Mouse (Mus musculus) ZHBTc4 (cell line): Measurements from ENCODE around the gene Tmem229a.

Experiments used
- DNase-seq: peaks from one replicate; pipeline ENCODE4 v3.0.0-alpha.2; 2011; ENCODE audit warnings: low read depth, low spot score

The Tmem229a gene

DNA sequence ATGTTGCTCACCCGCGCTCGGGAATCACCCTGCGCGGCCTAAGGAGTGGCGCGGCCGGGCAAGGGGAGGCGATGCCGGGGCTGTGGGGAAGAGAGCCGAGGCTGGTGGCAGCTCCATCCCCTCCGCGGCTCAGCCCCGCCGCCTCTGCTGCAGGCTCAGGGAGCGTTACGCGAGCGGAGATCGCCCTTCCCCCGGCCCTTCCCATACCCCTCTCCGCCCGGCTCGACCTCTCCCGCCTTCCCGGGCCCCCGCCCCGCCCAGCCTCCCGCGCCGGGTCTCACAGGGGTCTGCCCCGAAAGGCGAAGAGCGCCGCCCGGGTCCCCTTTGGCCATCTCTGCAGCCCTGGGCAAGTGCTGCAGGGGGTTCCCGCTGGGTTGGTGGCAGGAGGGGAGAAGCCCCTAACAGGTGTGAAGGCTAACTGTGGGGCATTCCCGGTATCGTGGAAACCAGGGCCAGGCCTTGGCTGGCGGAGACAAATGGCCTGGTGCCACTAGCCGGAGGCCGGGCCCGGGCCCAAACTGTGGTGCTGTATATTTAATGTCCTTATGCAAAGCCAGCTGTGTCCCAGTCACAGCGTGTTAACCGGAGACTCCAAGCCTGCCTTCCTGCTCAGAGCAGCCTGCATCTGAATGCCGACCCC lies at the start of gene Tmem229a:
Gene Tmem229a (minus strand): TSS at position 352 of the 640 bp plus-strand sequence.
- peak; percentile 86 for DNase-seq

DNA sequence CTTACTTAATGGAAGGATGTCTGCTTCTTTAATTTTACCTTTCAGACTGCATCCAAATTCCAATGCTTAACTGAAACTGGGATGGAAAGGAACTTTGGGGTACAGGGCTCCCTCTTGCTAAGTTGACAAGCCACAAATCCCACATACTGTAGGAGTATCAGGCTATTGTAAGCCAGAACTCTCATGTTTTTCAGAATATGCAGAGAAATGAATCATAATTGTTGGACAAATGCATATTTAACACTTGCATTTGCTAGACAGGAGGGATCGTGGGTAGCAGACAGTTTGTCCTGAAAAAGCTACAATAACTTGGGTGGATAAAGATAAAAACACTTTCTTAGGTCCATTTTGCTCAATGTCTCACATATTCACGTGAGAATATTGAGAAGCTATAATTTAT lies 37.7 kb upstream of the Tmem229a start:
- no peak for DNase-seq

- no peak for DNase-seq
These were observed 33.7 kb upstream of the Tmem229a start for GRCm38 (mm10) chr6:24989836-24990235.

DNA sequence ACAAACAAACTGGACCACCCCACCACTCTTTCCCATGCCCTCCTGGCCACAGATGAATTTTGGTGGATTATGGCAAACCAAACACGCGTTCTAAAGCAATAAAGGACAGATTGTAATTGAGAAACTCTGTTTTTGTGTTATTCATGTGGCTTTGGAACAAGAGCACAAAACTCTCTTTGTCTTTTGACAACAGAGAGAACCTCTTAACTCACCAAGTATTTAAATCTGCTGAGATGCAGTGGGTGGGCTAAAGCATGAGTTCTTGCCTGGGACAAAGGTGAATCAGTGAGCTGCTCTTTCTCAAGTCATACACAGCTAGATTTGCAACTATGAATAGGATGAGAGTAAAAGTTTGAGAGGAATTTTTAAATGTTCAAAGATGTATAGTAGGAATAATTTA lies 20.1 kb upstream of the Tmem229a start:
- DNase-seq, result no peak

DNA sequence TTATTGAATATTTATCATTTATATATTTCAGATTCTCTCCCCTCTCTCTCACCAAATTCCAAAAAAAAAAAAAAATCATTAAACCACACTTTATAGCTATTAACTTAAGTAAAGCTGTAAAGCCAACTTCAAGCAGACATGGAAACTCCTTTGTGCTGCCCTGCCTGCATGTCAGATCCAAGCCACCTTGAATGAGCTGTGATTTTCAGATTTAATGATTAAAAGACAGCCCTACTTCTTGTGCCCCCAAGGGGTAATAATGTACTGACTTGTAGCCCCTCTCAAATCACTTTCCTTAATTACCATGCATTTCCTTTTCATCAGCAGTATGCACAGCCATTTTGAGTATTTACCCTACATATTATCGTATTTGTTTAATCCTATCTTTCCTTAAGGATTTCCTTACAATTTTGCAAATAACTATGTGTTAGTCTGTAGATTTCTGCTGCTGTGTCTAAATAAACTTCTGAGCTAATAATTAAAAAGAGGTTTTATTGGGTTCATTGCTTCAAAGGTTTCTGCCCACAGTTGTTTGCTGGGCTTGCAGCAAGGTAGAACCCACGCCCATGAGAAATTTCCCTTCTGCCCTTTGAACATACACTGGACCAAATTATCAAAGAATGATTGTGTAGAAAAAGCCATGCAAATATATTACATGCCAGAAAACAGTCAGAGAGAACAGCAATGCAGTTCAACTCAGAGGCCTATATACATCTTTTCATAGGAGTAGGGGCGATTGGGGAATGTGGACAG lies 12.6 kb upstream of the Tmem229a start:
- DNase-seq, result no peak

DNA sequence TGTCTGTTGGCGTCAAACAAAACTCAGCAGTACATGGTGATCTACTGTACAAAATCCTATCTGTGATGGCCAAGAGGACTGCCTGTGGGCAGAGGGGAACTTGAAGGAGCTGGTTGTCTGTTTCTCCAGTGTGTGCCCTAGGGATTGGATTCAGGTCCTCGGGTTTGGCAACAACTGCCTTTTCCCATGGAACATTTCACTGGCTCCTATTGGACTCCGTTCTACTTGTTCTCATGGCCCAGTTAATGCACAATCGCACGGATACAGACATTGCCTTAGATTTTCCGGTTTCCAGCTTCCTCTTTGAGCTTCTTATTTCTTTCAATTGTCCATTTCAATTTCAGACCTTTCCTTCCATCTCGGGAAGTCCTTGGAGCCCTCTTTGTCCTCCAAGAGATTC lies 11.6 kb upstream of the Tmem229a start:
- no peak for DNase-seq

GRCm38 (mm10) chr6:24966010-24966682 lies 10.0 kb upstream of the Tmem229a start:
- no peak for DNase-seq

DNA sequence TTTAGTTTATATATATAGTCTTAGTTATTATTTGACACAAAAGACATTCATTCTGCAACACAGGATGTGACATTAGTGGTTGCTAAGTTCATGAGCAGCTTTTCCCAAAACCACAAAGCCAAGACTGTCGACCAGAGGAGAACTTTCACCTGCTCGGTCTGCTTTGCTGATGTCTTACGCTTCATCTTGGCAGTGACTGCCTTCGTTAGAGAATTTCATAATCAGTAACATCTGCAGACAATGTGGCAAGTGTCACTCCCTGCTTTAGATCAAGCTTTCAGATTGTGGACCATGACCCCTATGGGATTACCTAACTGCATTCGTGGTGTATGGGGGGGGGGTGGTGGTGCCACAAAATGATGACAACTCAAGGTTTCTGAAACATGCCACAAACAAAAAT lies 7.7 kb upstream of the Tmem229a start:
- no peak for DNase-seq

DNA sequence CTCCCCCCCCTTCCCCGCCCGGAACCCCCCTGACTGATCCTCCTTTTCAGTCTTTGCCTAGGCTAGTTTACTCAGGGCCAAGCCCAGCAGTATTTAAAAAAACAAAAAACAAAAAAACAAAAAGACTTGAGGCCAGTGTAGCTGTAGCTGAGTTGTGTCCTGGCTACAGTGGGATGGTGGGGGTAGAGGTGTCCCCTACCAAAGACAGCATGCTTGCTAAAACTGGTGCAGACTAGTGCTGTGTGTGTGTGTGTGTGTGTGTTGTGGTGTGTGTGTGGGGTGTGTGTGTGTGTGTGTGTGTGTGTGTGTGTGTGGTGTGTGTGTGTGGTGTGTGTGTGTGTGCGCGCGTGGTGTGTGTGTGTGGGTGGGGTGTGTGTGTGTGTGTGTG lies 483 bp upstream of the Tmem229a start:
- no peak for DNase-seq

DNA sequence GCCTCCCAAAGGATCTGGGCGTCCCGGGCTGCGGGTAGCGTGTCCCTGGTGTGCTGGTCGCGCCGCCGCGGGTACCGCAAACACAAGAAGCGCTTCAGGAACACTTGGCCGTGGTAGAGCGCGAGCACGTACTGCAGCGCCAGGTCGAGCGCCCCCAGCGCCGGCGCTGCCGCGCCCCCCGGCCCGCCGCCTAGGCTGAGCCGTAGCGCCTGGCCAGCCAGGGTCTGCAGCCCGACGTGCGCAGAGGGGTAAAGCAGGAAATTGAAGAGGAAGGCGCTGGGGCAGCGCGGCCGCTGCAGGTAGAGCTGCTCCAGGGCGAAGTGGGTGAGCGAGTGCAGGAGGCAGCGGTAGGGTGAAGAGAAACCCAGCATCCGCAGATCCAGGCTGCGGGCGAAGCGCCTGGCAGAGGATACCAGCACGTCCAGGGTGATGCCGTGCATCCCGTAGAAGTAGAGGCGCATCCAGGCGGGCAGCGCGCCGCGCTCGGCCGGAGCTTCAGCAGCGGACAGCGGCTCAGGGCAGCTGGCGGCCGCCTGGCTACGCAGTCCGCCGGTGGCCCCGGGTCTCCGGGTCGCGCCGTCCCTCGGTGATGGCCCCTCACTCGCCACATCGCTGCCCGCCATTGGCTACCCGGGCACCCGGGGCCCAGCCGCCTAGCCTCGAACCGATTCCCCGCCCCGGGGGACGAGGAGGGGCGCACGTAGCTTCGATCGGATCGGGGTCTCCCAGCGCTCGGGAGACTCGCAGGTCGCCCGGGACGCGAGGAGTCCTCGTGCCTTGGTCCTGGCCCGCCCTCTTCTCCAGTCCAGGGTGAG lies 759 bp downstream of the Tmem229a start:
- peak; percentile 69 for DNase-seq

- DNase-seq, result no peak
These were observed 2.0 kb downstream of the Tmem229a start for GRCm38 (mm10) chr6:24954126-24954525.

GRCm38 (mm10) chr6:24952341-24952740 lies 3.8 kb downstream of the Tmem229a start:
- no peak for DNase-seq

DNA sequence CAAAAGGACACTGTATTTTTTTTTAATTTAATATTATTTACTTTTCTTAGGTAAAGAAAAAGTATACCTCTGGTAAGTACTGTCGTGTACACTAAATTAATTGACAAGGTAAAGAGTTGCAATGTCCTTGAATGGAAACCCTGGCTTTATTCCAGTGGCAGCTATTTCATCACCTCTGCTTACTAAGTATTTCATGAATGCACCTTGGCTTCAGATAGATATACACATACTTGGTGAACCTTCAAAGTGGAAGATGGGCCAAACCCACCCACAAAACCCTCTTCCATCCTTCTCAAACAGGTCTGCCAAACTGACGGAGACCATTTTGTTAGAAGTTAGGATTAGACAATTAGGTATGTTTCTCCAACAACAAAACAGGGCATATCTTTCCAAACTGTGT lies 5.4 kb downstream of the Tmem229a start:
- DNase-seq, result no peak

- no peak for DNase-seq
These were observed 30.9 kb downstream of the Tmem229a start for GRCm38 (mm10) chr6:24925076-24925785.

DNA sequence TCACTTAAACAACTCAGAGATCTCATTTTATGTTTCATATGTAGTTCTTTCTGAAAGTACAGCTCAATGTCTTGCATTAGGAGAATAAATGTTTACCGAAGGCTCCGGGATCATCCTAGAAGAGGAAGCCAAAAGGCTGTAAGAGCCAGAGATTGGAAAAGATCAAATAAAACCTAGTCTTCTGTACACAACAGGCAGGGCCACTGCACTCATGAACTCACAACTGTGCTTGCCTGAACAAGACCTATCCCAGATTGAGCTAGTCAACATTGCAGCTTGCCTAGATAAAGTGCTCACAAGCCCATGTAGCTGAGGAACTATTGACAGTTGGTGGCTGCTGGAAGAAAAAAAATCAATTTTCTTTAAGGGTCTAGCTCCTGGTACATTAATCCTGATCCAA lies 42.5 kb downstream of the Tmem229a start:
- DNase-seq, result no peak

GRCm38 (mm10) chr6:24910728-24911105 lies 45.4 kb downstream of the Tmem229a start:
- no peak for DNase-seq

DNA sequence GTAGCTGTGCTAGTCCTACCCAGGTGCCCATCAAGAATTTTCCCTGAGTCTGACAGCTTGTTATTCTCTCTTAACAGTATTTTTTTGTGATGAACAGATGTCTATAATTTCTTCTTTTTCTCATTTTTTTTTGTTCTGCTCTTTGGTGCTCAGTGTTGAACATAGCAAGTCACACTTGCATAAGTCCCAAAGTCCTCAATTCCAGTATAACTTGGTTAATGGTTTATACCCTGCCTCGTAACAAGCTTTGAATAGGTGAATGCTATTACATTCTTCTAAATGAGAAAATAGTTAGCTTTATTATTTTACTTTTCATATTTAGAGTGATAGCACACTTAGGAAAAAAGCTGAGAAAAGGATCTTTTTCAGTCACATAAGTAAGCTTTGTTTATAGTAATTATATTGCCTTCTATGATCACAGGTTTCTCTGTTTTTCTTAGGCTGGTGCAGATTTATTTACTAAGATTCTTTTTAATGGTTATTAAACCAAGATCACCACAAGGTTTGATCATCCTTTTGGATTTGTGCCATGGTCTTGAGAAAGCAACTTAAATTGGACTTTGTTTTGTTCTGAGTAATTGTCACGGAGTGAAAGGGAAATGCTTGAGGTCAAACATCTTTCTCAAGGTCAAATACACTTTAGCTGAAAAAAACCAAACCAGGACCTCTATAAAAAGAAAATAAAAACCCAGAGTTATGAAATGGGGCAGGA lies 45.9 kb downstream of the Tmem229a start:
- no peak for DNase-seq

DNA sequence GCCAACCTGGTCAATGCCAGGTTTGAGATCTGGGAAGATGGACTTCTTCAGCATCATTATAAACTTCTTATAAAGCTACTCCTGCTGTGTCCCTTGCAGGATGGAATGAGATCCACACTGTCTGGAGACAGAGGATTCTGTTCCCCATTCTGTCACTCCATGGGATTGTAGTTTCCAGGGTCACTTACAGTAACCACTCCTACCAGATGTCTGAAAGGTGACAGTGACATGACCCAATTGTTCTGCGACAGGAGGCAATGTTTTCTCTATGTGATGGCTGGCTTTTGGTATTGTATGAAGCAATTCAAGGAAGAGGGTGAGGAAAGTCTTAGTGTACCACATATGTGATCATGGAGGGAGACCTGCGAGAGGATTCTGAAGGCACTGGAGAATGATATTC lies 48.3 kb downstream of the Tmem229a start:
- DNase-seq, result no peak

- no peak for DNase-seq
These were observed 51.0 kb downstream of the Tmem229a start for GRCm38 (mm10) chr6:24905101-24905500.
